Mouse (Mus musculus): ENCODE measurements at regions not wholly inside any gene's neighbourhood (a gene's known extent, or its start where the extent isn't known, plus 50 kb on each side); places are given as distances from the start of the nearest gene placed in this dataset.

- Histone ChIP-seq H3K4me3 (replicated peaks) (no peak overlapping the region), H3K9me3 (replicated peaks) (no peaks in the 10 kb centered on the region), H3K9ac (replicated peaks) (no peak overlapping the region), H3K4me2 (no peak overlapping the region), H3K4me1 (no peaks in the 10 kb centered on the region), H3K27me3 (replicated peaks) (no peaks in the 10 kb centered on the region), H3K36me3 (no peaks in the 10 kb centered on the region), H3K27ac (replicated peaks) (no peak overlapping the region)
- 31% methylated on average over 4 of the region's 4 CpGs for WGBS
- ATAC-seq (ENCODE audit: low FRiP score), result no peak
Measured at GRCm38 (mm10) chr2:137560366-137560765, 443.9 kb upstream of the Jag1 start.

DNA sequence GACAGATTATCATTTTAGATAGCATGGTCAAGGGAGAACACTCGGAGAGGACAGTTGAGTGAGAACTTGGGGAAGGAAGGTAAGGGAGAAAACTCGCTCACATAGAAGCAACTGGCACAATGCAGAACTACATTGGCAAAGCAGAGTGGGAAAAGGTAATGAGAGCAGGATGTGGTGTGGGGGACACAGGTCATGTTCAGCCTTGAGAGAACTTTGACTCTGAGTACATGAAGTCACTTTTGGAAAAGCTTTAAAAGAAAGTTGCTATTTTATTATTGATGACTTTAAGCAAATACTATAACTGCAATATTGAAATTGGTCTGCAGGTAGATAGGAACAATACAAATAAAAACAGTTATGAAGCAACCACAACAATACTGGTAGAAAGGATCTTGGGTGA, 437.4 kb upstream of the Jag1 start:
- no peak overlapping the region for H3K4me2 ChIP-seq
- 93% methylated on average over 2 of the region's 2 CpGs for WGBS
- H3K36me3 ChIP-seq, result no peaks in the 10 kb centered on the region
- no peak overlapping the region for H3K4me3 ChIP-seq (replicated peaks)
- H3K27me3 ChIP-seq (replicated peaks), result no peaks in the 10 kb centered on the region
- H3K9ac ChIP-seq (replicated peaks), result no peak overlapping the region
- H3K9me3 ChIP-seq (replicated peaks), result no peaks in the 10 kb centered on the region
- no peak for ATAC-seq (ENCODE audit: low FRiP score)
- H3K27ac ChIP-seq (replicated peaks), result no peak overlapping the region
- H3K4me1 ChIP-seq, result no peaks in the 10 kb centered on the region

DNA sequence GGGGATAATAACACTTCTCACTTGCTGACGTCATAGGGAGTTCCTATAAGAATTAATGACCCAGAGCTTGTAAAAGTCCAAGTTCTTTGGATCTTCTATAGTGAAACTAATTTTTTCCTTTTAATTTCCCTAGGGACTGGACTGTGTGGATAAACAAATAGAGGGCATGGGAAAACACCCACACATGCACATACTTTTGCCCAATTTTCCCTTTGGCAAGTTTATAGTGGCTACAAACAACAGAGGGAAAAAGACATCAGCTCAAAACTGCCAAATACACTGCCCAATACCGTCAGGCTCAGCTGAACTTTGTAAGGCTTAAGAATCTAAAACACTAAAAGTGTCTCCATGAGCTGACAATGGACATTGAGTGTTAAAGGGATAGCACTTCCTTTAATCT, 420.1 kb upstream of the Jag1 start:
- no peak overlapping the region for H3K4me3 ChIP-seq (replicated peaks)
- ATAC-seq (ENCODE audit: low FRiP score), result no peak
- WGBS, result 61% methylated on average over 2 of the region's 2 CpGs

DNA sequence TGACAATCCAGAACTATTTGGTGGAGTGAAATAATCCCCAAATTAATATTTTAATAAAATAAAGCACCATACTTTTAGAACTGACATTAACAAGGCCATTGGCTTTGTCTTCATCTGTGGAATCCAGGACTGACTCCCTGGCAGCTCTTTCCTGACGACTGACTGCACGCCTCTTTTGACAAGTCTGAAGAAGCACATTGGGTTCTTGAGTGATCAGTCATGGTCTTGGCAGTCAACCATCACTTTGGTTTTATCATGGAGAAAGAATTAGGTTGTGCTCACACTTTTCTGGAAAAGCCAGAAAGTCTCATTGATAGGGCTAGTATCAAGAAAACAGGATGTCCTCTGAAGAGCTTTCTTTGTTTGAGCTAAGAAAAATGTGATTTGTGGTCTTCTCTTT, 399.8 kb upstream of the Jag1 start:
- Histone ChIP-seq H3K36me3 (no peaks in the 10 kb centered on the region), H3K9me3 (replicated peaks) (no peaks in the 10 kb centered on the region), H3K9ac (replicated peaks) (no peak overlapping the region), H3K4me1 (no peaks in the 10 kb centered on the region), H3K4me3 (replicated peaks) (no peak overlapping the region), H3K27ac (replicated peaks) (no peak overlapping the region), H3K27me3 (replicated peaks) (no peaks in the 10 kb centered on the region), H3K4me2 (no peak overlapping the region)
- 86% methylated on average over 2 of the region's 2 CpGs for whole genome bisulfite sequencing
- ATAC-seq (ENCODE audit: low FRiP score), result no peak

More for the DNA sequence above, 420.1 kb upstream of the Jag1 start:
- Histone ChIP-seq H3K27ac (replicated peaks) (no peak overlapping the region), H3K27me3 (replicated peaks) (no peaks in the 10 kb centered on the region), H3K9ac (replicated peaks) (no peak overlapping the region), H3K9me3 (replicated peaks) (no peaks in the 10 kb centered on the region), H3K4me2 (no peak overlapping the region), H3K4me1 (no peaks in the 10 kb centered on the region), H3K36me3 (no peaks in the 10 kb centered on the region)

DNA sequence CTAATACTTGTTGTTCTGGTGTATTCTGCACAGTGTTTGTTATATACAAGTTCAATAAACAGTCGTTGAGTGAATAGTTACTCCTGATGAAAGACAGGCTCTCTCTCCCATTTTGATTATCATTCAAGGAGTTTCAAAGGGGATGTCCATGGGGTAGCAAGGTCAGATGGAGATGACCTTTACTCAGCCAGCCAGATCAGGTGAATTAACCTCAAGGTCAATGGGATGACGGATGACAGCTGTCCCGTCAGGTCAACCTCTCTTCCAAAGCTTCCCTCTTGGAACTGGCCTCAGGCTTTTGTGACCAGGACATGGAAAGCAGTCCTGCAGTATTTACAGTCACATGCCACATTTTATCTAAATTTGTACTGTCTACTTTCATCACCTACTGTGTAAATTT, 398.6 kb upstream of the Jag1 start:
- Histone ChIP-seq H3K27ac (replicated peaks) (no peak overlapping the region), H3K36me3 (no peaks in the 10 kb centered on the region), H3K4me3 (replicated peaks) (no peak overlapping the region), H3K27me3 (replicated peaks) (no peaks in the 10 kb centered on the region), H3K9me3 (replicated peaks) (no peaks in the 10 kb centered on the region), H3K4me2 (no peak overlapping the region), H3K4me1 (no peaks in the 10 kb centered on the region), H3K9ac (replicated peaks) (no peak overlapping the region)
- ATAC-seq (ENCODE audit: low FRiP score), result no peak
- 74% methylated on average over 3 of the region's 3 CpGs for WGBS

- Histone ChIP-seq H3K9ac (replicated peaks) (no peak overlapping the region), H3K4me1 (no peaks in the 10 kb centered on the region), H3K27ac (replicated peaks) (no peak overlapping the region), H3K4me3 (replicated peaks) (no peak overlapping the region), H3K27me3 (replicated peaks) (no peaks in the 10 kb centered on the region), H3K9me3 (replicated peaks) (no peaks in the 10 kb centered on the region), H3K4me2 (no peak overlapping the region), H3K36me3 (no peaks in the 10 kb centered on the region)
- ATAC-seq (ENCODE audit: low FRiP score), result no peak
- WGBS, result 54% methylated on average over 2 of the region's 2 CpGs
Measured at GRCm38 (mm10) chr2:137513895-137514506, 397.6 kb upstream of the Jag1 start.

- no peak overlapping the region for H3K9ac ChIP-seq (replicated peaks)
- no peaks in the 10 kb centered on the region for H3K27me3 ChIP-seq (replicated peaks)
- 86% methylated on average over 3 of the region's 3 CpGs for WGBS
- no peak overlapping the region for H3K4me3 ChIP-seq (replicated peaks)
- no peaks in the 10 kb centered on the region for H3K36me3 ChIP-seq
- no peak for ATAC-seq (ENCODE audit: low FRiP score)
- H3K9me3 ChIP-seq (replicated peaks), result no peaks in the 10 kb centered on the region
- no peaks in the 10 kb centered on the region for H3K4me1 ChIP-seq
- no peak overlapping the region for H3K27ac ChIP-seq (replicated peaks)
- no peak overlapping the region for H3K4me2 ChIP-seq
Measured at GRCm38 (mm10) chr2:137510671-137511235, 394.3 kb upstream of the Jag1 start.

GRCm38 (mm10) chr2:137501236-137501635, 384.8 kb upstream of the Jag1 start:
- H3K9me3 ChIP-seq (replicated peaks), result no peaks in the 10 kb centered on the region
- no peaks in the 10 kb centered on the region for H3K27me3 ChIP-seq (replicated peaks)
- H3K4me3 ChIP-seq (replicated peaks), result no peak overlapping the region
- no peaks in the 10 kb centered on the region for H3K36me3 ChIP-seq
- ATAC-seq (ENCODE audit: low FRiP score), result no peak
- no peak overlapping the region for H3K9ac ChIP-seq (replicated peaks)
- H3K27ac ChIP-seq (replicated peaks), result no peak overlapping the region
- H3K4me1 ChIP-seq, result no peaks in the 10 kb centered on the region
- WGBS, result 95% methylated on average over 1 of the region's 1 CpGs
- H3K4me2 ChIP-seq, result no peak overlapping the region

GRCm38 (mm10) chr2:137497616-137498015, 381.2 kb upstream of the Jag1 start:
- Histone ChIP-seq H3K9ac (replicated peaks) (no peak overlapping the region), H3K4me3 (replicated peaks) (no peak overlapping the region), H3K27ac (replicated peaks) (no peak overlapping the region), H3K27me3 (replicated peaks) (no peaks in the 10 kb centered on the region), H3K4me1 (no peaks in the 10 kb centered on the region), H3K9me3 (replicated peaks) (no peaks in the 10 kb centered on the region), H3K4me2 (no peak overlapping the region), H3K36me3 (no peaks in the 10 kb centered on the region)
- ATAC-seq (ENCODE audit: low FRiP score), result no peak
- 87% methylated on average over 2 of the region's 2 CpGs for WGBS

DNA sequence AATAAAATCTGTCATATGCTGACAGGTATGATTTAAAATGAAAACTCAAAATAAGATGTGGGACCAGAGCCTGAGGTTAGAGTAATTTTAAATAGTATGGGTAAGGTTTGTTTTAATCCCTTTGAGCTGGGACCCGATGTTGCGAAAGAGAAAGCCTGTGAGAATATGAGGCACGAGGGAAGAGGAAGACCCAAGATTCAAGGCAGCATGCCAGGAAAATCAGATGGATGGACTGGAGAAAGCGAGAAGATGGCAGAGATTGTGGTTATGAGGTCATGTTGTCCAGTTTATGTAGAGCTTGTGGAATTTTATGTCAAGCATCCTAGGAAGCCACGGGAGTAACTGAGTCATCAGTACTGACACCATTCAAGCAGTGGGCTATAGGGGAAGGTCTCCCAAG, 377.2 kb upstream of the Jag1 start:
- ATAC-seq (ENCODE audit: low FRiP score), result no peak
- Histone ChIP-seq H3K9me3 (replicated peaks) (no peaks in the 10 kb centered on the region), H3K4me3 (replicated peaks) (no peak overlapping the region), H3K4me1 (no peaks in the 10 kb centered on the region), H3K27me3 (replicated peaks) (no peaks in the 10 kb centered on the region), H3K9ac (replicated peaks) (no peak overlapping the region), H3K4me2 (no peak overlapping the region), H3K27ac (replicated peaks) (no peak overlapping the region), H3K36me3 (no peaks in the 10 kb centered on the region)
- WGBS, result 90% methylated on average over 5 of the region's 5 CpGs

DNA sequence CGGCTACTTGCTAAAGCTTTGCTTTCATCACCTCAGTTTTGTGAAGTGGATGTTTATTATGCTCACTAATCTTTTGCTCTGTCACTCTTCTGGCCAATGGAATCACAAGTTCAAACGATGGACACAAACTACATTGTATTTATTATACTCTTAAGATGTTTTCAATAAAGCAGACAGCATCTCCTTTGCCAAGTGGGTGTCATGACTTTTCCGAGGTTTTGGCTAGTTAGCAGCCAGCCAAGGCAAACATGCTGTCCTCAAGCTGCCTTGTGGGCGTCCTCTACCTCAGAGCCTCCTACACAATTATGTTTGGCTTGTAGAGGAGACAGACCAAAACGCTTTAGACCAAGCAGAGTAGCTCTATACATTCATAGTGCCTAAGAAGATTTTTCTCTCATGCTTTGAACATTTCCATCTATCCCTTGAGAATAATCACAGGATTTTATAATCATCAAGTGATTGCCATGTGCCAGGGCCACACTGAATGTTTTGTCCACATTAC, 372.8 kb upstream of the Jag1 start:
- no peaks in the 10 kb centered on the region for H3K27me3 ChIP-seq (replicated peaks)
- no peak overlapping the region for H3K9ac ChIP-seq (replicated peaks)
- no peak overlapping the region for H3K27ac ChIP-seq (replicated peaks)
- no peaks in the 10 kb centered on the region for H3K36me3 ChIP-seq
- 61% methylated on average over 5 of the region's 5 CpGs for WGBS
- H3K9me3 ChIP-seq (replicated peaks), result no peaks in the 10 kb centered on the region
- no peak overlapping the region for H3K4me2 ChIP-seq
- no peak for ATAC-seq (ENCODE audit: low FRiP score)
- H3K4me3 ChIP-seq (replicated peaks), result no peak overlapping the region
- no peaks in the 10 kb centered on the region for H3K4me1 ChIP-seq

DNA sequence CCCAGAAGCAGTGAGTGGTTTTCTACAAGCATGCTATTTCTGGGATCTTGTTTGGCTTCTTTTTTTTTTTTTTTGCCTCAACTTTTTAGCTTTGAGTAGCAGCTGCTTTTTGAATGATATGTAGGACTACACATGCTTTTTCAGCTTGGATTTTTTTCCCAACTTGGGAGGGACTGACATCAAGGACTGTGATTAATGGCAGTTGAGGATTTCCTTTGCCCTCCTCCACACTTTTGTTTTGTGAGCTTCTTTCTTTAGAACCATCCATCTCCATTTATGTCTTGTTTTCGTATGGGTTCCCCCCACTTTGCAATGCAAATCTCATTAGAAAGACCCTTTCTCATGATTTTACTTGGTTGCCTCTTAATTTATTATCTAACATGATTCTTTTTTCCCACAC, 352.3 kb upstream of the Jag1 start:
- Histone ChIP-seq H3K9ac (replicated peaks) (no peak overlapping the region), H3K4me2 (no peak overlapping the region), H3K4me1 (no peaks in the 10 kb centered on the region), H3K9me3 (replicated peaks) (no peaks in the 10 kb centered on the region), H3K36me3 (no peaks in the 10 kb centered on the region), H3K27me3 (replicated peaks) (no peaks in the 10 kb centered on the region), H3K4me3 (replicated peaks) (no peak overlapping the region), H3K27ac (replicated peaks) (no peak overlapping the region)
- no peak for ATAC-seq (ENCODE audit: low FRiP score)
- 17% methylated on average over 1 of the region's 1 CpGs for WGBS
